Mouse (Mus musculus) right cerebral cortex, postnatal 36 days (tissue): ENCODE measurements at regions not wholly inside any gene's neighbourhood (a gene's known extent, or its start where the extent isn't known, plus 50 kb on each side); places are given as distances from the start of the nearest gene placed in this dataset.
A peak's percentile ranks its signal among the peaks of the same experiment; 100 is the strongest.

Experiments used
- DNase-seq, 2 experiments: peaks; one replicate each; pipeline ENCODE4 v3.0.0; 2022; ENCODE audit warnings: low spot score in 2 of 2, mixed read lengths in 1 of 2

GRCm38 (mm10) chr11:44330851-44331773, 68.8 kb upstream of the Il12b start:
- peak; percentile 29 to 37 for DNase-seq

- no peak for DNase-seq
Observed at GRCm38 (mm10) chr11:44331774-44332129, 68.1 kb upstream of the Il12b start.

GRCm38 (mm10) chr11:44340531-44340930, 59.3 kb upstream of the Il12b start:
- no peak for DNase-seq

- no peak for DNase-seq
Observed at GRCm38 (mm10) chr11:44348308-44348707, 51.6 kb upstream of the Il12b start.

- no peak for DNase-seq
Observed at GRCm38 (mm10) chr11:44349546-44349945, 50.3 kb upstream of the Il12b start.
